Mouse (Mus musculus): ENCODE results near the gene Pld2. TPM values are rescaled to one million over a fixed set of nuclear protein-coding genes. Genes with fewer than 3 reads are reported as not detected.

Gene Pld2
- polyA plus RNA-seq, 2 experiments, result 1.3 to 1.9 TPM

GRCm38 (mm10) chr11:70580358-70580720, 40.5 kb downstream of the Pld2 start:
- WGBS (ENCODE audit: insufficient replicate concordance), result 39% methylated on average over 5 of the region's 5 CpGs
- Histone ChIP-seq H3K4me3 (ENCODE audit: insufficient read depth in 1 of 2, low read depth in 2 of 2, low read length in 2 of 2) (no peak overlapping the region), H3K27ac (no peak overlapping the region), H3K4me2 (ENCODE audit: low read depth) (no peak overlapping the region), H3K9ac (replicated peaks) (no peak overlapping the region), H3K36me3 (replicated peaks; ENCODE audit: control insufficient read depth, insufficient read depth, low read depth) (no peaks in the 10 kb centered on the region), H3K4me1 (replicated peaks; ENCODE audit: control insufficient read depth in 2 of 2, insufficient read depth in 2 of 2, low read length in 1 of 2) (peaks cover 0 to 17% of the 10 kb centered on the region in 2 experiments; a peak in 2 of 4 replicates), H3K9me3 (ENCODE audit: control insufficient read depth, low read length) (no peaks in the 10 kb centered on the region), H3K27me3 (ENCODE audit: control insufficient read depth, insufficient read depth, low read length) (no peaks in the 10 kb centered on the region)
- no peak for DNase-seq (ENCODE audit: low read depth in 3 of 3, low spot score in 3 of 3)
- TF ChIP-seq EP300 (IDR thresholded peaks at IDR 0.05; ENCODE audit: low read depth) (no peak), CTCF (IDR thresholded peaks at IDR 0.05; ENCODE audit: low read depth) (no peak)
- ATAC-seq (ENCODE audit: insufficient read depth), result no peak

DNA sequence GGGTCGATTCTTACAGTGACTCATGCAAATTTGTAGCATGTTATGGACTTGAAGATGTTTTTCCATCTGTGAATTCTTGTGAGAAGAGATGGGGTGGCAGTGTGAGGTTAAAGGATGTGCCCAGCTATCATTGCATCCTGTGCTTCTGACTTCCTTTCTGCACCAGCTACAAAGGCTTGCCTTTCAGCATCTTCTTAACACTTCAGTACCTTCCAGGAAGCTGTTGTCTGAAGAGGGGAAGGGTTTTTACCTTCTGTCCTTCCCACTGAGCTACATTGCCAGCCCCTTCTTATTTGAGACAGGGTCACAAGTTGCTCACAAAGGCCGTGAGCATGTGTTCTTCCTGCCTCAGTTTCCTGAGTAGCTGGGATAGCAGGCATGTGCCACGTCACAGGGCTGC, 41.1 kb downstream of the Pld2 start:
- H3K27ac ChIP-seq, result no peak overlapping the region
- no peak overlapping the region for H3K9ac ChIP-seq (replicated peaks)
- peaks cover 0 to 17% of the 10 kb centered on the region in 2 experiments; a peak in 2 of 4 replicates for H3K4me1 ChIP-seq (replicated peaks; ENCODE audit: control insufficient read depth in 2 of 2, insufficient read depth in 2 of 2, low read length in 1 of 2)
- no peak for ATAC-seq (ENCODE audit: insufficient read depth)
- 52% methylated on average over 3 of the region's 3 CpGs for WGBS (ENCODE audit: insufficient replicate concordance)
- DNase-seq (ENCODE audit: low read depth in 3 of 3, low spot score in 3 of 3), result no peak
- no peaks in the 10 kb centered on the region for H3K36me3 ChIP-seq (replicated peaks; ENCODE audit: control insufficient read depth, insufficient read depth, low read depth)
- H3K4me3 ChIP-seq (ENCODE audit: insufficient read depth in 1 of 2, low read depth in 2 of 2, low read length in 2 of 2), result no peak overlapping the region
- H3K4me2 ChIP-seq (ENCODE audit: low read depth), result no peak overlapping the region
- no peaks in the 10 kb centered on the region for H3K27me3 ChIP-seq (ENCODE audit: control insufficient read depth, insufficient read depth, low read length)
- TF ChIP-seq CTCF (IDR thresholded peaks at IDR 0.05; ENCODE audit: low read depth), result no peak
- TF ChIP-seq EP300 (IDR thresholded peaks at IDR 0.05; ENCODE audit: low read depth), result no peak
- no peaks in the 10 kb centered on the region for H3K9me3 ChIP-seq (ENCODE audit: control insufficient read depth, low read length)

DNA sequence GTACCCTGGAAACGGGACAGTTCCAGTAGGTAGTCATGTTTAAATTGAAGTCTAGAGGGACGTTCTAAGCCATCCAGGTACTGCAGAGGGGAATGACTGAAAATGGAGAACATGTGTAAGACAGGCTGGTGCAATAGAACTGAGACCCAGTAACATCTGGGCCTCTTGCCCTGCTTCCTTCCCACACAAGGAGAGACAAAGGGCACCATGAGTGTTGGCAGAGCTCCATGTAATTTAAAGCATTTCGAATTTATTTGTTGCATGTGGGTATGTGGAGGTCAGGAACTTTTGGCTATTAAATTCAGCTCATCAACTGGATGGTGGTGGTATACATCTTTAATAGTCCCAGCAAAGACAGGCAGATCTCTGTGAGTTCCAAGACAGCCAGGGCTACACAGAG, 42.3 kb downstream of the Pld2 start:
- H3K4me1 ChIP-seq (replicated peaks; ENCODE audit: control insufficient read depth in 2 of 2, insufficient read depth in 2 of 2, low read length in 1 of 2), result peaks cover 0 to 23% of the 10 kb centered on the region in 2 experiments; a peak in 2 of 4 replicates
- WGBS (ENCODE audit: insufficient replicate concordance), result 55% methylated on average over 3 of the region's 3 CpGs
- no peak overlapping the region for H3K27ac ChIP-seq

GRCm38 (mm10) chr11:70583022-70583714, 43.3 kb downstream of the Pld2 start:
- no peak for ATAC-seq (ENCODE audit: insufficient read depth)
- H3K27ac ChIP-seq, result no peak overlapping the region

More for the DNA sequence above, 42.3 kb downstream of the Pld2 start:
- Histone ChIP-seq H3K9me3 (ENCODE audit: control insufficient read depth, low read length) (no peaks in the 10 kb centered on the region), H3K4me2 (ENCODE audit: low read depth) (no peak overlapping the region), H3K27me3 (ENCODE audit: control insufficient read depth, insufficient read depth, low read length) (no peaks in the 10 kb centered on the region), H3K9ac (replicated peaks) (no peak overlapping the region), H3K4me3 (ENCODE audit: insufficient read depth in 1 of 2, low read depth in 2 of 2, low read length in 2 of 2) (no peak overlapping the region), H3K36me3 (replicated peaks; ENCODE audit: control insufficient read depth, insufficient read depth, low read depth) (no peaks in the 10 kb centered on the region)
- ATAC-seq (ENCODE audit: insufficient read depth), result no peak
- TF ChIP-seq EP300 (IDR thresholded peaks at IDR 0.05; ENCODE audit: low read depth), result no peak
- no peak for TF ChIP-seq CTCF (IDR thresholded peaks at IDR 0.05; ENCODE audit: low read depth)
- no peak for DNase-seq (ENCODE audit: low read depth in 3 of 3, low spot score in 3 of 3)

GRCm38 (mm10) chr11:70583775-70584174, 43.9 kb downstream of the Pld2 start:
- no peak for ATAC-seq (ENCODE audit: insufficient read depth)
- peaks cover 0 to 23% of the 10 kb centered on the region in 2 experiments; a peak in 2 of 4 replicates for H3K4me1 ChIP-seq (replicated peaks; ENCODE audit: control insufficient read depth in 2 of 2, insufficient read depth in 2 of 2, low read length in 1 of 2)
- WGBS (ENCODE audit: insufficient replicate concordance), result 77% methylated on average over 7 of the region's 7 CpGs

More at GRCm38 (mm10) chr11:70583022-70583714, 43.3 kb downstream of the Pld2 start:
- 26% methylated on average over 6 of the region's 6 CpGs for WGBS (ENCODE audit: insufficient replicate concordance)
- no peak overlapping the region for H3K4me2 ChIP-seq (ENCODE audit: low read depth)
- DNase-seq (ENCODE audit: low read depth in 3 of 3, low spot score in 3 of 3), result no peak
- no peak overlapping the region for H3K4me3 ChIP-seq (ENCODE audit: insufficient read depth in 1 of 2, low read depth in 2 of 2, low read length in 2 of 2)
- no peaks in the 10 kb centered on the region for H3K27me3 ChIP-seq (ENCODE audit: control insufficient read depth, insufficient read depth, low read length)
- no peaks in the 10 kb centered on the region for H3K9me3 ChIP-seq (ENCODE audit: control insufficient read depth, low read length)
- no peaks in the 10 kb centered on the region for H3K36me3 ChIP-seq (replicated peaks; ENCODE audit: control insufficient read depth, insufficient read depth, low read depth)
- no peak for TF ChIP-seq EP300 (IDR thresholded peaks at IDR 0.05; ENCODE audit: low read depth)
- no peak overlapping the region for H3K9ac ChIP-seq (replicated peaks)
- peaks cover 0 to 23% of the 10 kb centered on the region in 2 experiments; a peak in 2 of 4 replicates for H3K4me1 ChIP-seq (replicated peaks; ENCODE audit: control insufficient read depth in 2 of 2, insufficient read depth in 2 of 2, low read length in 1 of 2)

More at GRCm38 (mm10) chr11:70583775-70584174, 43.9 kb downstream of the Pld2 start:
- H3K27ac ChIP-seq, result no peak overlapping the region
- no peaks in the 10 kb centered on the region for H3K36me3 ChIP-seq (replicated peaks; ENCODE audit: control insufficient read depth, insufficient read depth, low read depth)
- H3K27me3 ChIP-seq (ENCODE audit: control insufficient read depth, insufficient read depth, low read length), result no peaks in the 10 kb centered on the region
- DNase-seq (ENCODE audit: low read depth in 3 of 3, low spot score in 3 of 3), result no peak
- no peak overlapping the region for H3K4me2 ChIP-seq (ENCODE audit: low read depth)
- TF ChIP-seq EP300 (IDR thresholded peaks at IDR 0.05; ENCODE audit: low read depth), result no peak
- TF ChIP-seq CTCF (IDR thresholded peaks at IDR 0.05; ENCODE audit: low read depth), result no peak
- no peak overlapping the region for H3K9ac ChIP-seq (replicated peaks)
- no peak overlapping the region for H3K4me3 ChIP-seq (ENCODE audit: insufficient read depth in 1 of 2, low read depth in 2 of 2, low read length in 2 of 2)
- no peaks in the 10 kb centered on the region for H3K9me3 ChIP-seq (ENCODE audit: control insufficient read depth, low read length)

All from liver, embryonic 14.5 days (tissue).